Mouse (Mus musculus) liver, postnatal 0 days (tissue): ENCODE data around the gene Phpt1. TPM values are rescaled to one million over a fixed set of nuclear protein-coding genes. Genes with fewer than 3 reads are reported as not detected.
A peak's percentile ranks its signal among the peaks of the same experiment; 100 is the strongest.

Experiments
- ATAC-seq: fragments of 200-750 bp; cut with Nextera tagmentation; 2 replicates; pipeline ENCODE4 v1.8.0; 2017; ENCODE audit warnings: mild to moderate bottlenecking, moderate library complexity
- DNase-seq: peaks from one replicate; pipeline ENCODE4 v3.0.0-alpha.2; 2016
- H3K27ac ChIP-seq: fragments of 300-500 bp; sonication (generic); 2 replicates; pipeline ENCODE4 v1.5.1; 2014; ENCODE audit warnings: antibody characterized with exemption, moderate library complexity, mild to moderate bottlenecking, low read depth
- H3K27me3 ChIP-seq: fragments of 300-500 bp; sonication (generic); 2 replicates; pipeline ENCODE4 v1.6.1; 2014; ENCODE audit warnings: low read length, control low read depth, mixed read lengths; ENCODE audit not compliant: insufficient read depth
- H3K36me3 ChIP-seq: fragments of 300-500 bp; sonication (generic); replicated peaks from 2 replicates; pipeline ENCODE4 v1.6.1; 2014; ENCODE audit warnings: mild to moderate bottlenecking, control low read depth, low read length, moderate library complexity, mixed read lengths; ENCODE audit not compliant: insufficient read depth
- H3K4me1 ChIP-seq: fragments of 300-500 bp; sonication (generic); 2 replicates; pipeline ENCODE4 v1.6.1; 2014; ENCODE audit warnings: antibody characterized with exemption, mild to moderate bottlenecking, control low read depth; ENCODE audit not compliant: insufficient read depth
- H3K4me2 ChIP-seq: fragments of 300-500 bp; sonication (generic); 2 replicates; pipeline ENCODE4 v1.6.1; 2014; ENCODE audit warnings: low read depth, mild to moderate bottlenecking, low read length, moderate library complexity, mixed read lengths
- H3K4me3 ChIP-seq: fragments of 300-500 bp; sonication (generic); 2 replicates; pipeline ENCODE4 v1.5.1; 2014; ENCODE audit warnings: low read depth, low read length
- H3K9ac ChIP-seq: fragments of 300-500 bp; sonication (generic); replicated peaks from 2 replicates; pipeline ENCODE4 v1.6.1; 2014; ENCODE audit warnings: mild to moderate bottlenecking, moderate library complexity
- H3K9me3 ChIP-seq: fragments of 300-500 bp; sonication (generic); 2 replicates; pipeline ENCODE4 v1.6.1; 2016; ENCODE audit warnings: mild to moderate bottlenecking, control low read depth, low read length, mixed read lengths
- CTCF ChIP-seq: sonication (generic); IDR thresholded peaks from 2 replicates; pipeline ENCODE4 v1.5.1; 2016; ENCODE audit warnings: antibody characterized with exemption, low read depth
- EP300 ChIP-seq: IDR thresholded peaks from 2 replicates; pipeline ENCODE4 v1.6.1; 2016; ENCODE audit warnings: antibody characterized with exemption, low read depth, mild to moderate bottlenecking
- WGBS: fragments of 180-500 bp; shearing (Covaris S2); extraction: QIAGEN DNeasy Blood & Tissue Kit; methylation state at CpG from one replicate; pipeline ENCODE4 v1.1.7; 2014; ENCODE audit not compliant: insufficient replicate concordance; 5-methylcytosine and 5-hydroxymethylcytosine counted together
- polyA plus RNA-seq: library from polyadenylated mRNA; unstranded; fragments of >200 nt; fragmentation: Nextera tagmentation; extraction: Ambion mirVana; gene quantifications from 2 replicates; pipeline ENCODE4 v1.2.1, GENCODE M21; 2015

Gene Phpt1
- polyA plus RNA-seq, 1 experiment from 2014 or later = 46.1 TPM

GRCm38 (mm10) chr2:25584152-25584551, 9.1 kb upstream of the Phpt1 start:
- no peak overlapping the region for H3K27ac ChIP-seq
- H3K4me1 ChIP-seq = peaks cover 19% of the 10 kb centered on the region
- WGBS = 90% methylated on average over 3 of the region's 3 CpGs
- no peak overlapping the region for H3K4me3 ChIP-seq
- ATAC-seq = no peak
- no peak overlapping the region for H3K9ac ChIP-seq
- no peak for TF ChIP-seq CTCF
- H3K36me3 ChIP-seq = peaks cover 30% of the 10 kb centered on the region
- DNase-seq = no peak
- no peaks in the 10 kb centered on the region for H3K9me3 ChIP-seq
- H3K4me2 ChIP-seq = no peak overlapping the region
- H3K27me3 ChIP-seq = peaks cover 20% of the 10 kb centered on the region

GRCm38 (mm10) chr2:25583571-25583970, 8.5 kb upstream of the Phpt1 start:
- DNase-seq = no peak
- no peak overlapping the region for H3K27ac ChIP-seq
- peaks cover 26% of the 10 kb centered on the region for H3K27me3 ChIP-seq
- H3K9ac ChIP-seq = no peak overlapping the region
- peaks cover 20% of the 10 kb centered on the region for H3K4me1 ChIP-seq
- ATAC-seq = no peak
- H3K4me3 ChIP-seq = no peak overlapping the region
- no peaks in the 10 kb centered on the region for H3K9me3 ChIP-seq
- H3K36me3 ChIP-seq = peaks cover 30% of the 10 kb centered on the region
- H3K4me2 ChIP-seq = no peak overlapping the region
- 67% methylated on average over 4 of the region's 4 CpGs for WGBS
- TF ChIP-seq EP300 (no peak), CTCF (peak; percentile 3; the same call in 1 of the 2 replicates)

GRCm38 (mm10) chr2:25583120-25583481, 8.1 kb upstream of the Phpt1 start:
- H3K36me3 ChIP-seq = peaks cover 30% of the 10 kb centered on the region
- H3K9me3 ChIP-seq = no peaks in the 10 kb centered on the region
- DNase-seq (no peak), ATAC-seq (no peak)
- peaks cover 20% of the 10 kb centered on the region for H3K4me1 ChIP-seq
- peaks cover 30% of the 10 kb centered on the region for H3K27me3 ChIP-seq
- WGBS = 72% methylated on average over 6 of the region's 6 CpGs
- H3K4me3 ChIP-seq = no peak overlapping the region
- no peak overlapping the region for H3K9ac ChIP-seq
- TF ChIP-seq CTCF = no peak
- TF ChIP-seq EP300 = no peak
- H3K4me2 ChIP-seq = no peak overlapping the region
- no peak overlapping the region for H3K27ac ChIP-seq

GRCm38 (mm10) chr2:25582466-25583119, 7.6 kb upstream of the Phpt1 start:
- Histone ChIP-seq H3K9me3 (no peaks in the 10 kb centered on the region), H3K4me3 (no peak overlapping the region), H3K27ac (no peak overlapping the region), H3K9ac (no peak overlapping the region), H3K36me3 (peaks cover 30% of the 10 kb centered on the region), H3K27me3 (peaks cover 35% of the 10 kb centered on the region), H3K4me2 (no peak overlapping the region), H3K4me1 (peaks cover 26% of the 10 kb centered on the region)
- no peak for TF ChIP-seq EP300
- ATAC-seq = no peak
- WGBS = 43% methylated on average over 12 of the region's 12 CpGs
- DNase-seq = no peak

GRCm38 (mm10) chr2:25581901-25582301, 6.9 kb upstream of the Phpt1 start:
- Histone ChIP-seq H3K4me2 (0 out of 2 replicates have a peak overlapping the region, but pooled peaks have one; percentile 58), H3K36me3 (peaks cover 26% of the 10 kb centered on the region), H3K4me1 (peaks cover 31% of the 10 kb centered on the region), H3K4me3 (no peak overlapping the region), H3K9me3 (no peaks in the 10 kb centered on the region), H3K27me3 (peaks cover 42% of the 10 kb centered on the region), H3K9ac (peak overlapping the region; percentile 6), H3K27ac (no peak overlapping the region)
- no peak for DNase-seq
- 10% methylated on average over 6 of the region's 6 CpGs for WGBS
- ATAC-seq = peak; percentile 3; the same call in 1 of the 2 replicates
- TF ChIP-seq CTCF (no peak), EP300 (no peak)

- Histone ChIP-seq H3K9ac (peak within 1 kb of the TSS; percentile 6), H3K27me3 (peaks cover 48% of the 10 kb centered on the region), H3K27ac (no peak within 1 kb of the TSS), H3K4me1 (peaks cover 31% of the 10 kb centered on the region), H3K4me3 (no peak within 1 kb of the TSS), H3K4me2 (peak within 1 kb of the TSS; percentile 58), H3K9me3 (no peaks in the 10 kb centered on the region), H3K36me3 (peaks cover 20% of the 10 kb centered on the region)
- WGBS = 4% methylated on average over 19 of the region's 19 CpGs
- peak; percentile 93 for TF ChIP-seq CTCF
- TF ChIP-seq EP300 = no peak
- DNase-seq (peak; percentile 68), ATAC-seq (peak; percentile 73)
These were observed 6.4 kb upstream of the Phpt1 start, which contains the start of gene Ajm1 for GRCm38 (mm10) chr2:25581294-25581864. Gene Ajm1, minus strand, starts transcription at chr2:25581757.
